Mouse (Mus musculus): ENCODE results near the gene F13a1. TPM values are rescaled to one million over a fixed set of nuclear protein-coding genes. Genes with fewer than 3 reads are reported as not detected.

Gene F13a1
- polyA plus RNA-seq, 1 experiment from 2014 or later: 8.3 TPM

DNA sequence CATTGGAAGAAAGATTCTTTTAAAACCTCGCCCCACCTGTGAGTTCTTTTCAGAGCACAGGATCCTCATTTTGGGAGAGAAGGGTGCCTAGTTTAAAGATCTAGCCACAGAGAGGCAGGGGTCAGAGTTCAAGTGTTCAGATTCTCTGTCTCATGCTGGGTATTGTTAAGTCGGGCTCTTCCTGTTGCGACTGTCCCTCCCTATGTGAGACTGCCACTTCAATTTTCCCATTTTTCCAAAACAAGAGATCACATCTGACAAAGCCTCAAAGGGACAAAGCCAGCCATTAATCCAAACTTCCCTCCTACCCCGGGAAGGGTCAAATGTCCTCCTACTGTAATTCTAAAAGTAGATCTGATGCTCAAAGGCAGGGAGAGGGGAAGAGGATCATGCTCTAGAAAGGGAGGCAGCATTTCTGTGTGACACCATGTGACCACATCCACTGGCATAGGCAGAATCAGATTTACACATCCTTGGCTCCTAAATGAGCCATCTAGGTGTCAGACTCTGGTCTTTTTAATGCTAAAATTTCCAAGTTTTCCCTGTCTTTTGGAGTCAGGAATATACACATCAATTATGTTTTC, 24.0 kb downstream of the F13a1 start:
- no peak overlapping the region for H3K27ac ChIP-seq
- H3K4me1 ChIP-seq (replicated peaks): no peaks in the 10 kb centered on the region
- H3K4me3 ChIP-seq (replicated peaks): no peak overlapping the region
- no peaks in the 10 kb centered on the region for H3K36me3 ChIP-seq
- H3K27me3 ChIP-seq: no peaks in the 10 kb centered on the region
- DNase-seq (no peak), ATAC-seq (ENCODE audit: low read depth) (no peak)
- no peak overlapping the region for H3K4me2 ChIP-seq
- 50% methylated on average over 4 of the region's 4 CpGs for WGBS (ENCODE audit: insufficient replicate concordance)
- H3K9ac ChIP-seq: no peak overlapping the region
- H3K9me3 ChIP-seq (replicated peaks): no peaks in the 10 kb centered on the region

DNA sequence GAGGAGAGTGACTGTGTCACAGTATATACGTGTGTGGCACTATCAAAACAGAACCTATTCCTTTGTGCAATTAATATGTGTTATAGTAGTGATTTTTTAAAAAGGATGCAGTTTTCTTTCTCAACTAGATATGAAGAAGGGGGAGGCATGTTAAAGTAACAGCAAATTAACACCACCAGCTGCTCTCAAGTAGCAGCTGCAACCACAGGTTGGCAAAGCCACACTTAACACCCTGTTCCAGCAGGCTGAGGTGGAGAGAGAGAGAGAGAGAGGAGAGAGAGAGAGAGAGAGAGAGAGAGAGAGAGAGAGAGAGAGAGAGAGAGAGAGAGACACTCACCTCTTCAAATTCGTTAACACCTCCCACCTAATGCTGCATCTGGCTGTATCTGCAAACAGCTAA, 28.5 kb downstream of the F13a1 start:
- Histone ChIP-seq H3K4me2 (no peak overlapping the region), H3K9me3 (replicated peaks) (no peaks in the 10 kb centered on the region), H3K9ac (no peak overlapping the region), H3K4me1 (replicated peaks) (no peaks in the 10 kb centered on the region), H3K36me3 (no peaks in the 10 kb centered on the region), H3K4me3 (replicated peaks) (no peak overlapping the region), H3K27ac (no peak overlapping the region), H3K27me3 (no peaks in the 10 kb centered on the region)
- no peak for ATAC-seq (ENCODE audit: low read depth)
- DNase-seq: no peak
- WGBS (ENCODE audit: insufficient replicate concordance): 59% methylated on average over 2 of the region's 2 CpGs

DNA sequence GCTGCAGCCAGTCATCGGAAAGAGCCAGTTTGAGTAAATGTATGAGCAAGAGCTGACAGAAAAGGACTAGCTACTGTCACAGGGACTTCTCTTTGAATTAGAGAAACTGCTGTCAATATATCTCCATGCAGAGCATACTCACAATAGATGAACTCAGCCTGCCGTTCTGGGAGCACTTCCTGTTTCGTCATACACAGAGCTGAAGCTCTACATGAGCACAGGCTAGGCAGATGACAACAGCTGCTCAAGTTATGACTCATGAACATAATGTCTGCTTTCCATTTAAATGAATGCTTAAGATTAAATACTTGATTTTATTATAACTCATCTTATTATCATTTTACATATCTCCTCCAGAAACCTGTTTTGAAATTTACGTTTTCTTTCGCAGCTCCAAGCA, 39.3 kb downstream of the F13a1 start:
- Histone ChIP-seq H3K36me3 (no peaks in the 10 kb centered on the region), H3K9me3 (replicated peaks) (no peaks in the 10 kb centered on the region), H3K4me1 (replicated peaks) (no peaks in the 10 kb centered on the region), H3K27ac (no peak overlapping the region), H3K4me2 (no peak overlapping the region), H3K27me3 (no peaks in the 10 kb centered on the region), H3K4me3 (replicated peaks) (no peak overlapping the region), H3K9ac (no peak overlapping the region)
- DNase-seq (no peak), ATAC-seq (ENCODE audit: low read depth) (no peak)
- 51% methylated on average over 5 of the region's 5 CpGs for WGBS (ENCODE audit: insufficient replicate concordance)

DNA sequence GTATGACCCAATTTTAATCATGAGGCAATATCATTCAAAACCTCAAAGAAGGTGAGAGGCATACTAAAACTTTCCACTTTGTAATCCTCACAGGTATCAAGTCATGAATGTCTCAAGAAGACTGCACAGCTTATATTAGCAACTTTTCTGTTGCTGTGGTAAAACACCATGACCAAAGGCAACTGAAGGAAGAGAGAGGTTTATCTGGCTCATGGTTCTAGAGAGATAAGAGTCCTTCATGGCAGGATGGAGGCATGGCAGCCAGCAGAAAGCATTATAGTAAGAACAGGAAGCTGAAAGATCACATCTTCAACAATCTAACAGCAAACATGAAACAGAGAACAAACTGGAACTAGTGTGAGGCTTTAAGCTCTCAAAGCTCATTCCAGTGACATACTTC, 43.8 kb downstream of the F13a1 start:
- no peak overlapping the region for H3K9ac ChIP-seq
- DNase-seq: no peak
- ATAC-seq (ENCODE audit: low read depth): no peak
- H3K36me3 ChIP-seq: no peaks in the 10 kb centered on the region
- no peak overlapping the region for H3K27ac ChIP-seq
- H3K9me3 ChIP-seq (replicated peaks): no peaks in the 10 kb centered on the region
- no peaks in the 10 kb centered on the region for H3K27me3 ChIP-seq
- H3K4me1 ChIP-seq (replicated peaks): no peaks in the 10 kb centered on the region
- H3K4me3 ChIP-seq (replicated peaks): no peak overlapping the region
- no peak overlapping the region for H3K4me2 ChIP-seq

DNA sequence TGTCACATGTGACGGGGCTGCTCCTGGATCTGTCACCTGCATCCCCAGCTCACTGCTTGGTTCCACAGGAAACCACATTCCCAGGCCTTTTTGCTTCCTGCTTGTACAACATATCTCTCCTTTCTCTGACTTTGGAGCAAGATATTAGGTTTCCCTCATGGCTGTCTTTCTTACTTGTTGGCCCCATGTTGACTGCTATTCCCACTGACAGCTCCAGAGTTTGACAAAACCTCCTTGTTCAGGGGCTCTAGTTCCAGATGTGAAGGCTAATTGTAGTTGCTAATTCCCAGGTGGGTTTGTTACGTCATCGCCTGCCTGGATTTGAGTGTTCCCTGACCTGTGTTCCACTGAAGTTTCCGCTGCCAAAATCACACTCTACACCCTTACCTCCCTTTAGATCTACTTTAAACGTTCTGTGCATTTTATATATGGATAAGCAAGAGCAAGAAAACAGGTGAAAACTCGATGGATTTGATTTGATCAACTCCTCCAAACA, 50.8 kb downstream of the F13a1 start:
- no peak for ATAC-seq (ENCODE audit: low read depth)
- WGBS (ENCODE audit: insufficient replicate concordance): 62% methylated on average over 6 of the region's 6 CpGs
- no peak for DNase-seq
- H3K4me3 ChIP-seq (replicated peaks): no peak overlapping the region
- no peak overlapping the region for H3K9ac ChIP-seq
- H3K36me3 ChIP-seq: no peaks in the 10 kb centered on the region
- no peaks in the 10 kb centered on the region for H3K4me1 ChIP-seq (replicated peaks)
- no peaks in the 10 kb centered on the region for H3K9me3 ChIP-seq (replicated peaks)
- no peak overlapping the region for H3K27ac ChIP-seq
- no peak overlapping the region for H3K4me2 ChIP-seq
- no peaks in the 10 kb centered on the region for H3K27me3 ChIP-seq

DNA sequence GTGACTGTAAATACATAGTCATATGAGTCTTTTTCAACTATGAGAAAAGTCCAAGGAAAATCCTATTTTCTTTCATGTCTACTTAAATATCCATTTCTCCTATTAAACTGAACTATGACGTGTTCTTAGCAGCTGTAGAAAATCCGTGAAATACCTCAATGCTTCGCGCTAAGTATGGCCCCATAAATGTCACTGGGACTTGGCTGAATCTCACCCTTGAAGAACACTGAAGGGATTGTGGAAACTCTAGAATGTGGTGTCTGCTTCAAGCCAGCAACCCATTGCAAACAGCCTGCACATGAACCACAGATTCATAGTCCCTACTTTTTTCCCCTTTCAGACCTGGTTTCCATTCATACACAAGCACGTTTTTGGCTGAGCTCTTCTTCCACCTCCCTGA, 56.5 kb downstream of the F13a1 start:
- Histone ChIP-seq H3K27me3 (no peaks in the 10 kb centered on the region), H3K9me3 (replicated peaks) (no peaks in the 10 kb centered on the region), H3K4me2 (no peak overlapping the region), H3K36me3 (no peaks in the 10 kb centered on the region), H3K27ac (no peak overlapping the region), H3K4me1 (replicated peaks) (no peaks in the 10 kb centered on the region), H3K4me3 (replicated peaks) (no peak overlapping the region), H3K9ac (no peak overlapping the region)
- WGBS (ENCODE audit: insufficient replicate concordance): 77% methylated on average over 5 of the region's 5 CpGs
- no peak for ATAC-seq (ENCODE audit: low read depth)
- DNase-seq: no peak

DNA sequence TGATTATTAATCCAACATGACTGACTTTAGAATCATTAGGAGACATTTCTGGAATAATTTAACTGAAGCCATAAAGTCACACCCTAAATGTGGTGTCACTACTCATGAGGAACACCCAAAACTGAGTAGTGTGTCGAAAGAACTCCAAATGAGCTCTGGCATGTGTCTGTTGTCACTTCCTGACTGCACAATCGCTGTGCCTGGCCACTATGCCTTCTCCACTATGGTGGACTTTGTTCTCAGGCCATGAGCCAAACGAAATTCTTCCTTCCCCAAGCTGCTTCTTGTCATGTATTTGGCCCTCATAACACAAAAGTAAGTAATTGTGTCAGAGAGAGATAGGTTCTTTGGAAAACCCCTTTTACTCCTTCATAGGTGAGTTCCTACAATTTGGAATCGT, 61.7 kb downstream of the F13a1 start:
- ATAC-seq (ENCODE audit: low read depth) (no peak), DNase-seq (no peak)
- Histone ChIP-seq H3K27ac (no peak overlapping the region), H3K36me3 (no peaks in the 10 kb centered on the region), H3K9me3 (replicated peaks) (no peaks in the 10 kb centered on the region), H3K9ac (no peak overlapping the region), H3K27me3 (no peaks in the 10 kb centered on the region), H3K4me1 (replicated peaks) (no peaks in the 10 kb centered on the region), H3K4me2 (no peak overlapping the region), H3K4me3 (replicated peaks) (no peak overlapping the region)
- WGBS (ENCODE audit: insufficient replicate concordance): 52% methylated on average over 4 of the region's 4 CpGs

DNA sequence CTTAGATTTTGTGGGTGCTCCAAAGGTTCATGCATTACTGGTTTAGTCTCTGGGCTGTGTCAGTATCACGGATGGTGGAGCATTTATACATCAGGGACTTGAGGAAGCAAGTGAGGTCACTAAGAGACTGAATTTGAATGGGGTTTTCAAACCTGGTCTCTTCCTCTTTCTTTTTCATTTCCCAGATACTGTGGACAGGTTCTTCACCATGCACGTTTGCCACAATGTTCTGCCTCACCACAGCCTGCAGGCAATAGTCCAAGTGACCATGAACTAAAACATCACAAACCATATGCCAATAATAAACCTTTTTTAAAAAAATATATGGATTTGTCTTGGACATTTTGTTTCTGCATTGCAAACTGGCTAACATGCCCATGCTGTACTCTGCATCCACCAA, 77.0 kb downstream of the F13a1 start:
- no peaks in the 10 kb centered on the region for H3K36me3 ChIP-seq
- H3K4me2 ChIP-seq: no peak overlapping the region
- no peak overlapping the region for H3K9ac ChIP-seq
- H3K4me1 ChIP-seq (replicated peaks): no peaks in the 10 kb centered on the region
- no peaks in the 10 kb centered on the region for H3K9me3 ChIP-seq (replicated peaks)
- ATAC-seq (ENCODE audit: low read depth) (no peak), DNase-seq (no peak)
- WGBS (ENCODE audit: insufficient replicate concordance): 35% methylated on average over 2 of the region's 2 CpGs
- H3K4me3 ChIP-seq (replicated peaks): no peak overlapping the region
- H3K27me3 ChIP-seq: no peaks in the 10 kb centered on the region
- H3K27ac ChIP-seq: no peak overlapping the region

DNA sequence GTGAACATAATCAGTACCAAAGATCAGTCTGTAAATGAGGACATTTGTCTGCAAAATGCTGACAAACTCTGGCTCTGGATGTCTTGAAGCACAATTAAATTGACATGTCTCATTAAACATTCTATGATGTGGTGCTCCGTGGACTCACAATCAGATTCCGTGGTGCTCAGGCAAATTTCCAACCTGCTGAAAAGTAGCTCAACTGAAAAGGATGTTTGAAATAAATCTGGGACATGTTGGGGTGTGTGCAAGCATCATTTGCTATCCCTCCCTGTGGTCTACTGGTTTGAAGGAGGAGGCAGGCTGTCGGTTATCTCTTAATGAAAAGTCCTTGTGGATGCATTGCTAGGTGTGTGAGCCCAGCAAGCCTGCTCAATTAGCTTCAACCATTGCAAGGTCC, 77.8 kb downstream of the F13a1 start:
- Histone ChIP-seq H3K27me3 (no peaks in the 10 kb centered on the region), H3K4me1 (replicated peaks) (no peaks in the 10 kb centered on the region), H3K9ac (no peak overlapping the region), H3K4me2 (no peak overlapping the region), H3K4me3 (replicated peaks) (no peak overlapping the region), H3K27ac (no peak overlapping the region), H3K9me3 (replicated peaks) (no peaks in the 10 kb centered on the region), H3K36me3 (no peaks in the 10 kb centered on the region)
- DNase-seq: no peak
- WGBS (ENCODE audit: insufficient replicate concordance): 71% methylated on average over 3 of the region's 3 CpGs
- no peak for ATAC-seq (ENCODE audit: low read depth)

DNA sequence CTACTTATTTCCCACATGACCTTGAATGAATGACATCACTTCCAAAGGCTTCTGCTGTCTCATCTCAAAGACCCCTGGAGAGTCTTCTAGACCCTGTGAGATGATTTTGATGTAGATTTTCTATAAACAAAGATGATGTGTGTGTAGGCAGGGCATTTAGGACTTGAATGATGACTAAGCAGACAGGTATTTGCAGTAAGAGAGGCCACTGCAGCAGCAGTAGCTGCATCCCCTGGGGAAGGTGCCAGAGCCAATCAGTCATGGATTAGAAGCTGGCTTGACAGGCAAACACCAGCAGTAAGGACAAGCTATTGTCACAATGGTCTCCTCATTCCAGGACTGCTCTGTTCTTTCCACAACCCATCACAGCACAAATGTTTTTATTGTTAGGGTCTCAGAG, 87.1 kb downstream of the F13a1 start:
- Histone ChIP-seq H3K9me3 (replicated peaks) (no peaks in the 10 kb centered on the region), H3K4me3 (replicated peaks) (no peak overlapping the region), H3K27me3 (no peaks in the 10 kb centered on the region), H3K36me3 (no peaks in the 10 kb centered on the region), H3K4me2 (no peak overlapping the region), H3K27ac (no peak overlapping the region), H3K9ac (no peak overlapping the region), H3K4me1 (replicated peaks) (no peaks in the 10 kb centered on the region)
- ATAC-seq (ENCODE audit: low read depth): no peak
- DNase-seq: no peak

DNA sequence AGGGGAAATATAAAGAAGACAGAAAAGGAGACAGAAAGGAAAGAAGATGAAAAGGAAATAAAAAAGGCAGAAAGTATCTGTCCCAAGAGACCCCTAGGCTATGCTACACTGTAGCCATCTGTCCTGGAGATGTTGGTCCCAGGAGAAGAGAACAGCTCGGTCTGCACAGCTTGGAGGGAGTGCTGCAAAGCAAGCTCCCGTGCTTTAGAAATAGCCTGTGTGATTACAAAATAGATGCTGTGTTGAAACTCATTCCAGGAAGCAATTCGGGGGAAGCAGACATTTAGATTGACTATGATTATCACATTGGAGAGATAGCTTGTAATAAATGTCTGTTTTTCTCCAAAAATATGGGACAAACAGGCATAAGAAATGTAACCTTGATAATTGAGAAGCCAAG, 91.0 kb downstream of the F13a1 start:
- ATAC-seq (ENCODE audit: low read depth): no peak

DNA sequence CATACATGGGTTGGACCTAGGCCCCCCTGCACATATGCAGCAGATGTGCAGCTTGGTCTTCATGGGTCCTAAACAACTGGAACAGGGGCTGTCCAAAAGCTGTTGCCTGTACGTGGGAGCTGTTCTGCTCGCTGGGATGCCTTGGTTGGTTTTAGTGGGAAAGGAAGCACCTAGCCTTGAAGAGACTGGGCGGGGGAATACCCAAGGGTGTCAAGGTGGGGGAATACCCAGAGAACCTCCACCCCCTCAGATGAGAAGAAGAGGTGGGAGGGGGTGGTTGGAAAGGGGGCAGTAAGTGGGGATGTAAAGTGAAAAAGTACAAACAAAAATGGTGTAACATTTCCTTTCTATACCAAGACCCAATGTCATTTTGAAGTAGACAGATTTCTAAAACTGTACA, 95.1 kb downstream of the F13a1 start:
- no peak overlapping the region for H3K9ac ChIP-seq
- H3K36me3 ChIP-seq: no peaks in the 10 kb centered on the region
- no peaks in the 10 kb centered on the region for H3K9me3 ChIP-seq (replicated peaks)
- no peak for ATAC-seq (ENCODE audit: low read depth)
- H3K4me3 ChIP-seq (replicated peaks): no peak overlapping the region
- H3K27me3 ChIP-seq: no peaks in the 10 kb centered on the region
- DNase-seq: no peak
- no peaks in the 10 kb centered on the region for H3K4me1 ChIP-seq (replicated peaks)
- 59% methylated on average over 3 of the region's 3 CpGs for WGBS (ENCODE audit: insufficient replicate concordance)
- H3K27ac ChIP-seq: no peak overlapping the region
- H3K4me2 ChIP-seq: no peak overlapping the region

More for the DNA sequence above, 91.0 kb downstream of the F13a1 start:
- H3K27ac ChIP-seq: no peak overlapping the region
- no peak overlapping the region for H3K9ac ChIP-seq
- H3K4me2 ChIP-seq: no peak overlapping the region
- H3K36me3 ChIP-seq: no peaks in the 10 kb centered on the region
- H3K27me3 ChIP-seq: no peaks in the 10 kb centered on the region
- H3K4me1 ChIP-seq (replicated peaks): no peaks in the 10 kb centered on the region
- no peaks in the 10 kb centered on the region for H3K9me3 ChIP-seq (replicated peaks)
- DNase-seq: no peak
- 38% methylated on average over 3 of the region's 3 CpGs for WGBS (ENCODE audit: insufficient replicate concordance)
- H3K4me3 ChIP-seq (replicated peaks): no peak overlapping the region

All from liver, embryonic 13.5 days (tissue).